Comparison of ENCODE assay signal across 18 mouse cellular contexts in genomic region chr14:72862806-72863526, GRCm38 (mm10).
DNase-seq lines count a peak whose midpoint lies in the region.
"Had no signal": no experiment of that assay in that cellular context is flagged by ENCODE, and none has a peak within 500 bp of the region (broad histone marks: within the 10 kb centered on the region; RNA-seq: fewer than 3 reads in every experiment).

No protein-coding gene starts in this region.

- DNase-seq in adrenal gland, adult 2 months = peak; percentile 6
- no peak for DNase-seq in adrenal gland, adult (ENCODE audit: inconsistent age in 2 of 2, low spot score in 1 of 2)
- peak; percentile 15 for DNase-seq in thymus, postnatal 0 days (ENCODE audit: low spot score)
- DNase-seq in thymus, postnatal 36 days = no peak
- DNase-seq in induced T-regulatory cell, adult 2 months (ENCODE audit: low read depth) = peak; percentile 40
- DNase-seq in MN1 (ENCODE audit: low spot score) = no peak
- no peak for DNase-seq in lung, postnatal 14 days
- DNase-seq in cerebellum, adult 8-10 months = no peak
- DNase-seq: adrenal gland, postnatal 10 days; cerebellum, postnatal 10 days; embryo, embryonic 11 days; gastrocnemius, adult 2 months; heart, postnatal 36 days; kidney, postnatal 25 days; left cerebral cortex, postnatal 4 days; liver, postnatal 0 days; lung, postnatal 10 days; right cerebral cortex, postnatal 4 days had no signal

Comparison
In these comparisons a context has a peak if more than half of its experiments do, and no peak if none do; other contexts are left out.
1. DNase-seq: peak in adrenal gland, adult 2 months (single experiment), thymus, postnatal 0 days (single experiment) and induced T-regulatory cell, adult 2 months (single experiment); none in adrenal gland, adult (0 of 2), thymus, postnatal 36 days (0 of 2), MN1 (single experiment), lung, postnatal 14 days (single experiment) and cerebellum, adult 8-10 months (single experiment).